Mouse (Mus musculus): ENCODE measurements around the gene Smim13. TPM values are rescaled to one million over a fixed set of nuclear protein-coding genes. Genes with fewer than 3 reads are reported as not detected.
"Not testable (repeated sequence)": the region's sequence is repeated elsewhere in the genome, so short reads cannot be mapped to it uniquely, and the experiment has no call there.

The Smim13 gene
- polyA plus RNA-seq (2012; ENCODE audit: insufficient read depth, low replicate concordance), result 0.67 and 4.8 TPM in 2 replicates

GRCm38 (mm10) chr13:41249538-41250317 is at the start of gene Smim13:
Smim13 (plus strand) TSS chr13:41249844.
- Histone ChIP-seq H3K4me1 (peaks cover 29% of the 10 kb centered on the region), H3K36me3 (replicated peaks; ENCODE audit: low read length) (no peaks in the 10 kb centered on the region), H3K27me3 (replicated peaks) (no peaks in the 10 kb centered on the region), H3K9me3 (no peaks in the 10 kb centered on the region), H3K4me3 (replicated peaks) (peak within 1 kb of the TSS; percentile 100)
- no peak for TF ChIP-seq FLI1 (IDR thresholded peaks at IDR 0.05; ENCODE audit: low read length)
- no peak for TF ChIP-seq GATA1 (IDR thresholded peaks at IDR 0.05; ENCODE audit: borderline replicate concordance, low read length)

GRCm38 (mm10) chr13:41200861-41201260 is 48.8 kb upstream of the Smim13 start:
- Histone ChIP-seq H3K9me3 (no peaks in the 10 kb centered on the region), H3K4me3 (replicated peaks) (no peak overlapping the region), H3K36me3 (replicated peaks; ENCODE audit: low read length) (no peaks in the 10 kb centered on the region), H3K4me1 (0 out of 2 replicates have a peak, but pooled peaks cover 4% of the 10 kb centered on the region), H3K27me3 (replicated peaks) (peaks cover 40% of the 10 kb centered on the region)
- TF ChIP-seq GATA1 (IDR thresholded peaks at IDR 0.05; ENCODE audit: borderline replicate concordance, low read length) (no peak), FLI1 (IDR thresholded peaks at IDR 0.05; ENCODE audit: low read length) (no peak)

- Histone ChIP-seq H3K4me3 (replicated peaks) (no peak overlapping the region), H3K36me3 (replicated peaks; ENCODE audit: low read length) (no peaks in the 10 kb centered on the region), H3K9me3 (no peaks in the 10 kb centered on the region), H3K27me3 (replicated peaks) (peaks cover 36% of the 10 kb centered on the region), H3K4me1 (0 out of 2 replicates have a peak, but pooled peaks cover 8% of the 10 kb centered on the region)
- TF ChIP-seq GATA1 (IDR thresholded peaks at IDR 0.05; ENCODE audit: borderline replicate concordance, low read length), result no peak
These were observed 46.4 kb upstream of the Smim13 start for GRCm38 (mm10) chr13:41203289-41203688.

DNA sequence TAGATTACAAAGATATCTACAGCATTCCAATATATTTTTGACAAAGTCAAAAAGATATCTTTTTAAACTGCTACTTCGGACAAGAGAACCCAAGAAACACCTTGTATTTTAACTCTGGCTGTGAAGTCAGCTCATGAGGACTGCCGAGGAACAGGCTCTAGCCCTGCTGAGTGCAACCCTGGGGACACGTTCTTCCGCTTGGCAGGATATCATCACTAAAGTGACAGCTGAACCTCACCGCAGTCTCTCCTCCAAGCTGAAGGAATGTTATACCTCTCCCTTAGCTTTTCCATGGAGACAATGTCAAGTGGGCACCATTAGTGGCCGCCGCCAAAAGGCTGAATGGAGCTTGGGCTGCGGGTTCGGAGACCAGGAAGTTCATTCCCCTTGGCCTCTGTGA is 46.0 kb upstream of the Smim13 start:
- no peaks in the 10 kb centered on the region for H3K36me3 ChIP-seq (replicated peaks; ENCODE audit: low read length)
- 0 out of 2 replicates have a peak, but pooled peaks cover 8% of the 10 kb centered on the region for H3K4me1 ChIP-seq
- H3K4me3 ChIP-seq (replicated peaks), result no peak overlapping the region
- no peaks in the 10 kb centered on the region for H3K9me3 ChIP-seq
- TF ChIP-seq FLI1 (IDR thresholded peaks at IDR 0.05; ENCODE audit: low read length), result no peak
- TF ChIP-seq GATA1 (IDR thresholded peaks at IDR 0.05; ENCODE audit: borderline replicate concordance, low read length), result no peak
- H3K27me3 ChIP-seq (replicated peaks), result peaks cover 39% of the 10 kb centered on the region

- not testable (repeated sequence) for H3K36me3 ChIP-seq (replicated peaks; ENCODE audit: low read length); H3K4me1 ChIP-seq; H3K4me3 ChIP-seq (replicated peaks); H3K9me3 ChIP-seq
- peaks cover 32% of the 10 kb centered on the region for H3K27me3 ChIP-seq (replicated peaks)
These were observed 44.1 kb upstream of the Smim13 start for GRCm38 (mm10) chr13:41205568-41205967.

DNA sequence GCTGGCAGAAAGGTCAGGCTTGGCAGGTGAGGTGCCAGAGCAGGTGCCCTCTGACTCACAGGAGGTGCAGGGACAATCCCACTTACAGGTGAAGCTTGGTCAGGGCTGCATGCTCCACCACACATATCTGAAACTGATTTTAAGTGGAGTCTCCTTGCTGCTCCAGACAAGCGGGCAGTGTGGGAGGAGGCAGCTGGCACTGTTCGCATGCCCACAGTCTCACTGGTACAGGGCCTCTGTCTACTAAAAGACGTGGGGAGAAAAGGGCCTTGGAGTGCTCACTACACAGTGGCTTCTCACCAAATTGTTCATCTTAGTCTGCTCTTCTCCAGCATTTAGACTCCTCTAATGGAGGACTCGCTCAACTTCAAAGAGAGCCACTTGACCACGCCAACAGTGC is 43.4 kb upstream of the Smim13 start:
- Histone ChIP-seq H3K4me1 (0 out of 2 replicates have a peak, but pooled peaks cover 8% of the 10 kb centered on the region), H3K4me3 (replicated peaks) (no peak overlapping the region)
- no peak for TF ChIP-seq GATA1 (IDR thresholded peaks at IDR 0.05; ENCODE audit: borderline replicate concordance, low read length)
- no peak for TF ChIP-seq FLI1 (IDR thresholded peaks at IDR 0.05; ENCODE audit: low read length)

GRCm38 (mm10) chr13:41211276-41211675 is 38.4 kb upstream of the Smim13 start:
- Histone ChIP-seq H3K9me3 (no peaks in the 10 kb centered on the region), H3K27me3 (replicated peaks) (peaks cover 23% of the 10 kb centered on the region), H3K36me3 (replicated peaks; ENCODE audit: low read length) (no peaks in the 10 kb centered on the region), H3K4me1 (peaks cover 4% of the 10 kb centered on the region; the same call in 1 of the 2 replicates), H3K4me3 (replicated peaks) (no peak overlapping the region)
- TF ChIP-seq FLI1 (IDR thresholded peaks at IDR 0.05; ENCODE audit: low read length) (no peak), GATA1 (IDR thresholded peaks at IDR 0.05; ENCODE audit: borderline replicate concordance, low read length) (no peak)

More for the DNA sequence above, 43.4 kb upstream of the Smim13 start:
- peaks cover 27% of the 10 kb centered on the region for H3K27me3 ChIP-seq (replicated peaks)
- H3K36me3 ChIP-seq (replicated peaks; ENCODE audit: low read length), result no peaks in the 10 kb centered on the region
- no peaks in the 10 kb centered on the region for H3K9me3 ChIP-seq

GRCm38 (mm10) chr13:41212558-41213322 is 36.9 kb upstream of the Smim13 start:
- no peak for TF ChIP-seq FLI1 (IDR thresholded peaks at IDR 0.05; ENCODE audit: low read length)
- Histone ChIP-seq H3K27me3 (replicated peaks) (peaks cover 18% of the 10 kb centered on the region), H3K36me3 (replicated peaks; ENCODE audit: low read length) (no peaks in the 10 kb centered on the region), H3K4me1 (peaks cover 3% of the 10 kb centered on the region; the same call in 1 of the 2 replicates), H3K9me3 (no peaks in the 10 kb centered on the region), H3K4me3 (replicated peaks) (no peak overlapping the region)

GRCm38 (mm10) chr13:41215669-41216068 is 34.0 kb upstream of the Smim13 start:
- TF ChIP-seq GATA1 (IDR thresholded peaks at IDR 0.05; ENCODE audit: borderline replicate concordance, low read length), result no peak
- TF ChIP-seq FLI1 (IDR thresholded peaks at IDR 0.05; ENCODE audit: low read length), result no peak
- Histone ChIP-seq H3K4me3 (replicated peaks) (no peak overlapping the region), H3K4me1 (peaks cover 11% of the 10 kb centered on the region), H3K9me3 (peaks cover 3% of the 10 kb centered on the region), H3K27me3 (replicated peaks) (peaks cover 32% of the 10 kb centered on the region), H3K36me3 (replicated peaks; ENCODE audit: low read length) (no peaks in the 10 kb centered on the region)

- peaks cover 36% of the 10 kb centered on the region for H3K27me3 ChIP-seq (replicated peaks)
- peaks cover 8% of the 10 kb centered on the region for H3K9me3 ChIP-seq
- H3K4me1 ChIP-seq, result peaks cover 13% of the 10 kb centered on the region
- H3K36me3 ChIP-seq (replicated peaks; ENCODE audit: low read length), result no peaks in the 10 kb centered on the region
- no peak overlapping the region for H3K4me3 ChIP-seq (replicated peaks)
- TF ChIP-seq FLI1 (IDR thresholded peaks at IDR 0.05; ENCODE audit: low read length) (no peak), GATA1 (IDR thresholded peaks at IDR 0.05; ENCODE audit: borderline replicate concordance, low read length) (no peak)
These were observed 33.4 kb upstream of the Smim13 start for GRCm38 (mm10) chr13:41216236-41216635.
